Mouse (Mus musculus) MEL (cell line): ENCODE measurements at regions not wholly inside any gene's neighbourhood (a gene's known extent, or its start where the extent isn't known, plus 50 kb on each side); places are given as distances from the start of the nearest gene placed in this dataset.

Experiments
- BHLHE40 ChIP-seq: IDR thresholded peaks from 2 replicates; pipeline ENCODE4 v1.6.1; 2012; ENCODE audit warnings: low read depth, mild to moderate bottlenecking, inconsistent platforms, low read length, improper control_type of control experiment, borderline replicate concordance
- CTCF ChIP-seq, 3 experiments: IDR thresholded peaks in 2 of 3; conservative IDR thresholded peaks in 1 of 3; 2 replicates each; pipeline ENCODE4 v1.5.1; 2011 to 2012; ENCODE audit warnings: low read length in 3 of 3, low read depth in 2 of 3, mild to moderate bottlenecking in 2 of 3, improper control_type of control experiment in 1 of 3, inconsistent platforms in 1 of 3, mixed read lengths in 1 of 3, moderate library complexity in 1 of 3; ENCODE audit not compliant: control insufficient read depth in 1 of 3, insufficient read depth in 1 of 3, poor library complexity in 1 of 3, severe bottlenecking in 1 of 3
- JUND ChIP-seq: IDR thresholded peaks from 2 replicates; pipeline ENCODE4 v1.6.1; 2011; ENCODE audit warnings: low read depth, mild to moderate bottlenecking, improper control_type of control experiment, low read length
- MXI1 ChIP-seq: IDR thresholded peaks from 2 replicates; pipeline ENCODE4 v1.6.1; 2011; ENCODE audit warnings: mild to moderate bottlenecking, low read depth, low read length, improper control_type of control experiment
- POLR2AphosphoS5 ChIP-seq: IDR thresholded peaks from 2 replicates; pipeline ENCODE4 v1.6.1; 2012; ENCODE audit warnings: low read depth, borderline replicate concordance, mild to moderate bottlenecking, inconsistent platforms, low read length, moderate library complexity, mixed read lengths
- RAD21 ChIP-seq: IDR thresholded peaks from 2 replicates; pipeline ENCODE4 v1.6.1; 2011; ENCODE audit warnings: mild to moderate bottlenecking, low read depth, low read length, improper control_type of control experiment
- ZNF384 ChIP-seq: IDR thresholded peaks from 2 replicates; pipeline ENCODE4 v1.6.1; 2012; ENCODE audit warnings: low read depth, mild to moderate bottlenecking, inconsistent platforms, low read length, improper control_type of control experiment

DNA sequence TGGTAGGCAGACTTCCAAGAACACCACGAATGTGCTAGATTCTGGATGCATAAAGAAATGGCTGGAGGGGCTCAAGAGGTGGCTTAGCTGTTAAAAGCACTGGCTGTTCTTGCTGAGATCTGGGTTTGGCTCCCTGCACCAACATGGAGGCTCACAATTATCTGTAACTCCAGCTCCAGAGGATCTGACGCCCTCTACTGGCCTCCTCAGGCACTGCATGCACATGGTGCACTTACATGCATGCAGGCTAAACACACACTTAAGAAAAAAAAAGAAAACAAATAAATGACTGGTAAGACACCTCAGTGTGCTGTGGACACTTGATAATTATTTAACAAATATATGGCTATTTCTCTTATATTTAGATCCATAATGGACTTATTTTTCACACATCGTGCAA is 139.2 kb upstream of the Foxd3 start:
- TF ChIP-seq JUND: no peak
- no peak for TF ChIP-seq MXI1
- TF ChIP-seq ZNF384: no peak
- TF ChIP-seq CTCF (IDR thresholded peaks at IDR 0.05 in 2 of 3, conservative IDR thresholded peaks at IDR 0.05 in 1 of 3; ENCODE audit: control insufficient read depth in 1 of 3, insufficient read depth in 1 of 3, low read depth in 2 of 3, low read length in 3 of 3, poor library complexity in 1 of 3, severe bottlenecking in 1 of 3): peak in 2 of 3 experiments; percentile 21 to 33; a peak in 3 of 6 replicates
- TF ChIP-seq BHLHE40: no peak
- TF ChIP-seq POLR2AphosphoS5: no peak
- TF ChIP-seq RAD21: no peak
